Mouse (Mus musculus) gonadal fat pad, adult 2 months (tissue): ENCODE results near the gene Abca1. TPM values are rescaled to one million over a fixed set of nuclear protein-coding genes. Genes with fewer than 3 reads are reported as not detected.

Experiments used
- DNase-seq: peaks from one replicate; pipeline ENCODE4 v3.0.0-alpha.2; 2012; ENCODE audit warnings: low read depth
- polyA plus RNA-seq: library from polyadenylated mRNA; depleted of rRNA; stranded (reverse); fragments of >200 nt; gene quantifications from 2 replicates; pipeline ENCODE4 v1.2.3, GENCODE M21; 2012; rRNA removed

The Abca1 gene
- polyA plus RNA-seq, 1 experiment, result 32.9 TPM

DNA sequence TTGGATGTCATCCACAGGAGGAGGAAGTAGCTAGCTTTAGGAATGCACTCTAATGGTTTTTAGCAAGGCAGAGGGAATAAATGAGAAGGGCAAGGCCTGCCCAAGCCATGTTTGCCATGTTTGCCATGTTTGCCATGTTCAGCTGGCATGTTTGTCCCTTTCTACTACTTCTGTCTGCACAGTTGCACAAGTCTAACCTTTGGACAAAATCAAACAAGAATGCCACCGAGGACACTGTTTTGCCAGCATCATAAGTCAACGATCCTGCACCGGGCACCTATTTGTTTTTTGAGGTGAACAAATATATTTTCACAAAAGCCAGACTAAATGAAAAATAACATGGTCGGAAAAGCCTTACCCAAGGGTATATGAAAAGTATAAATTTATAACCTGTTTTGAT is 149.8 kb downstream of the Abca1 start:
- DNase-seq, result no peak

DNA sequence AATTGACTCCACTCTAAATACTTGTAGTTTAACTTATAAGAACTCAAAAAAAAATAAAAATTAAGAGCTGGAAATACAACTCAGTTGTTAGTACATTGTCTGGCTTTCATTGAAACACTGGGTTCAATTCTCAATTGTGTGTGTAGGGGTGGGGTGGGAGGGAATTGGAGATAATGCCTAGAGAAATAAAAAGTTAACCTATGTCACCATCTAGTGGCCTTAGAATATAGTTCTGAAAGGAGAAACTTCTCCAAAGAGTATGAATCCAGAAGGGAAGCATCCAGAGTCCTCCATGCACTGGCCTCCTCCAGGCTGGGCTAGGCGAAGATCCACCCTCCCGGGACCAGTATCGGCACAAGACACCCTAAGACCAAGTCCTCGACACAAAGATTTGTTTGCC is 150.5 kb downstream of the Abca1 start:
- no peak for DNase-seq

DNA sequence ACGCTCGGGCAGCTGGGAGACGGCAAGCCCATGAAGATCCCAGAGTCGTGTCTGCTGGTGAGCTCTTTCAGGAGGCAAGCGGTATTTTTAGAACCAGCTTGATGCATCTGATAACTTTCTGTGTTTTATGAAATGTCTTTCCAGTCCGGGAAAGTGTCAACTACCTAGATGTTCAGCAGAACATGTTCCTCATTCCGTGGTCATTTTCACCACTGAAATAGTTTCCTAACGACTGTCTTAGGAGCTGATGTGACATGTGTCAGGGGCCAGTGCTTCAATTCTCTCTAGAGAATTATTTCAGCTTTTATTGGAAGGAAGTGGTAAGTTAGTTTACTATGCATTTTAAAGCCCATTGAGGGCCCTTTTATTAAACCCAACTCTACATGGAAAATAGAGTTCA is 159.5 kb downstream of the Abca1 start:
- no peak for DNase-seq

DNA sequence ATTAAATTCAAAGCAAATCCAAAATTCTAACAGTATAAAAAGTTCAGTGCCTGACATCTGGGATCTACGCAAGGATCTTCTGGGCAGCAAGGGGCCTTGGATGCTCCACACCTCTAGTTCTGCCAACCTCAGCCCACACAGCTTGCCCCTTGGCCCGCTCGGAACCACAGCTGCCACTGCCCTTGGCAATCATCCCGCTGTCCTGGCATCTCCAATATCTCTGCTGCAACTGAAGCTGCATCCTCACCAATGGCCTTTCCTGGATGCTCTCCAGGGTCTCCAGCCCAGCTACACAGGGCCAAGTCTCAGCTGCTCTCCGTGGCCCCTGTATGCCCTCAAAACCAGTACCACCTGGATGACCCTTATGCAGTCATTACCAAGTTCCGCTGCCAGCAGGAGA is 160.2 kb downstream of the Abca1 start:
- no peak for DNase-seq

DNA sequence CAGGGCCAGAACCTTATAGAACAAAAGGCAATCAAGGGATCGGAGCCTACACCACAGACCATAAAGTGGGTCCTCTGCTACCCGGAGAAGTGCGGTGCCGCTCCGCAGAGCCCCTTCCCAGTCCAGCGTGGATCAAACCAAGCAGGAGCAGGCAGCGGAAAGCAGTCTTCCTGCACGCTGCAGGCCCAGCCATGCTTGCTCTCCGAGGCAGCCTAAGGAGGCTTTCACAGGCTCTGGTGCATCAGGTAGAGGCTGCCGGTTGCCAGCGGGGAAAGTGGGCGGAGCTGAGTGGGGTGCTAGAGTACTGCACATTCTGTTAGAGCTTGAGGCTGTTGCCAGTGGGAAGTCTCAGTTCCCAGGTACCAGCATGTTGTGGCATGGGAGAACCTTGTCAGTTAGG is 170.4 kb downstream of the Abca1 start, which contains the start of gene Nipsnap3a:
TSS of gene Nipsnap3a (plus strand) at position 25 of the 400 bp plus-strand sequence.
- no peak for DNase-seq

DNA sequence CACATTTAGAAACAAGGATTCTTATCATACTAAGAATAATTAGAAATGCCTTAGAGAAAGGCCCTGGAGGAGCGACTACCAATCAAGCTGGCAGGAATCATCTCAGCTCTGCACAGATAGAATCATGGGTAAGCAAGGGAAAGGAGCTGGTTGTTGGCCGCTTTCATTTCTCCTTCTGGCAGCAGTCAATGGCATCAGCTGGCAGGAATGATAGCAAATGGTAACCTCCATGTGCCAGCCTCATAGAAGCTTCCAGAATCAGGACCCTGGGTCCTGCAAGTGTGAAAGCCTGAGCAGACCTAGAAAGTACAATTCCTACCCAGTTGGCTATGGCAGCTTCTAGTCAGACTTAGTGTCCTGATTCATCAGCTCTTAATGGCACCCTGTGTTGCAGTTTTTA is 173.4 kb downstream of the Abca1 start:
- no peak for DNase-seq

DNA sequence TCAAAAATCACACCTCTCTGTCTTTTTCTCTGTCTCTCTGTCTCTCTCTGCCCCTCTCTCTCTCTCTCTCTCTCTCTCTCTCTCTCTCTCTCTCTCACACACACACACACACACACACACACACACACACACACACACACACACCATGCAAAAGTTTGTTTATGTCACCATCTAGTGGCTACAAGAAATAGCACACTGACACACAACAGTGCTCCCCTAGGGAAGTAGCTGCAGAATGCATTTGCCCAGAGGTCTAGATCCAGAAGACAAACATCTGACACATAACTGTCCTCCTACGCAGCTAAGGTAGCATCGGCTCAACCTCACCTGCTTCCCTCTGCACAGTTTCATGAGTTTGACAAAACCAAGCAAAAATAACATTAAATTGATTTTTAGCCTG is 174.5 kb downstream of the Abca1 start:
- no peak for DNase-seq

Other genes starting within 250 kb of the Abca1 start
- gene Olfr272, start 240.7 kb downstream of the Abca1 start, polyA plus RNA-seq, result 0.13 and 0.27 TPM in 2 replicates
- gene Olfr270, start 195.3 kb downstream of the Abca1 start, polyA plus RNA-seq, result 0.12 and 0.14 TPM in 2 replicates
- gene Nipsnap3a, start 170.6 kb downstream of the Abca1 start, polyA plus RNA-seq, result 0.41 TPM in 1 of 2 replicates, not detected in the other
- 53.8 and 55.9 TPM in 2 replicates for gene Nipsnap3b, start 148.0 kb downstream of the Abca1 start, polyA plus RNA-seq